8 mouse cellular contexts compared by ENCODE assay signal in the genomic region with DNA sequence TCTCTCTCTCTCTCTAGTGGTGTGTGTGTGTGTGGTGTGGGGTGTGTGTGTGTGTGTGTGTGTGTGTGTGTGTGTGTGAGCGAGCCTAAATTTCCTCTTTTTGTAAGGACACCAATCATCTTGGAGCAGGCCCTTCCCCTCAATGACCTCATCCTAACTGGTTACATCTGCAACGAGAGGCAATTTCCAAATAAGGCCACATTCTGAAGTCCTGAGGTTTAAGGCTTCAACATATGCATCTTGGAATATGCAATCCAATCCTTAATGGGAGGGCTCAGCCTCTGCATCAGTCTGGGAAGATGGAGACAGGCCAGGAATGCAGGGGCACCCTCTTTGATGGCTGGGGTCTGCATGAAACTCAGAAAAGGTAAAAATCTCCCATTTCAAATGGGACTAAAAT. TPM values are rescaled to one million over a fixed set of nuclear protein-coding genes. Genes with fewer than 3 reads are reported as not detected.
DNase-seq lines count a peak whose midpoint lies in the region; ATAC-seq lines count a peak whose summit lies in the region.

No protein-coding gene starts in this region.

- H3K36me3 ChIP-seq in embryonic facial prominence, embryonic 15.5 days, result no peaks in the 10 kb centered on the region
- H3K36me3 ChIP-seq in hindbrain, embryonic 15.5 days, result no peaks in the 10 kb centered on the region

- no peaks in the 10 kb centered on the region for H3K27me3 ChIP-seq in embryonic facial prominence, embryonic 15.5 days
- no peaks in the 10 kb centered on the region for H3K27me3 ChIP-seq in hindbrain, embryonic 15.5 days

- H3K4me3 ChIP-seq in embryonic facial prominence, embryonic 15.5 days (replicated peaks), result no peak overlapping the region
- no peak overlapping the region for H3K4me3 ChIP-seq in hindbrain, embryonic 15.5 days

- H3K27ac ChIP-seq in embryonic facial prominence, embryonic 15.5 days (replicated peaks), result peak overlapping the region; percentile 92
- peak overlapping the region; percentile 71 for H3K27ac ChIP-seq in hindbrain, embryonic 15.5 days (replicated peaks)

- intact Hi-C loops in left cerebral cortex, postnatal 4 days (cut with DNase I), result no loop called here

- peaks cover 28% of the 10 kb centered on the region for H3K4me1 ChIP-seq in embryonic facial prominence, embryonic 15.5 days
- peaks cover 19% of the 10 kb centered on the region for H3K4me1 ChIP-seq in hindbrain, embryonic 15.5 days (replicated peaks)

- no peak overlapping the region for H3K4me2 ChIP-seq in embryonic facial prominence, embryonic 15.5 days (replicated peaks)
- H3K4me2 ChIP-seq in hindbrain, embryonic 15.5 days, result no peak overlapping the region

- ATAC-seq in embryonic facial prominence, embryonic 15.5 days (ENCODE audit: insufficient number of reproducible peaks, low FRiP score, low TSS enrichment, low read depth), result peak; percentile 80
- no peak for ATAC-seq in hindbrain, embryonic 15.5 days (ENCODE audit: low FRiP score, low read depth)
- ATAC-seq in megakaryocyte, adult 5-6 weeks (ENCODE audit: poor library complexity, severe bottlenecking), result peak; percentile 56
- no peak for ATAC-seq in erythroblast, adult 5-6 weeks (replicated peaks; ENCODE audit: low FRiP score, poor library complexity, severe bottlenecking)

- H3K9me3 ChIP-seq in embryonic facial prominence, embryonic 15.5 days (replicated peaks), result no peaks in the 10 kb centered on the region
- H3K9me3 ChIP-seq in hindbrain, embryonic 15.5 days, result no peaks in the 10 kb centered on the region

- WGBS in embryonic facial prominence, embryonic 15.5 days, result 6% methylated on average over 1 of the region's 2 CpGs
- 43% methylated on average over 2 of the region's 2 CpGs for WGBS in hindbrain, embryonic 15.5 days

- DNase-seq in retina, postnatal 1 day, result peak; percentile 67
- no peak for DNase-seq in retina, embryonic 14.5 days (ENCODE audit: low spot score)
- DNase-seq in left cerebral cortex, adult 8-10 months (ENCODE audit: low spot score in 2 of 2), result no peak
- DNase-seq in left cerebral cortex, postnatal 4 days, result no peak

- no peak overlapping the region for H3K9ac ChIP-seq in embryonic facial prominence, embryonic 15.5 days
- no peak overlapping the region for H3K9ac ChIP-seq in hindbrain, embryonic 15.5 days

RNA-seq across cellular contexts. Expression of gene Lsp1, which starts 2.6 kb away (rescaled TPM):
- 49.3 and 58.9 TPM in 2 replicates for polyA plus RNA-seq in embryonic facial prominence, embryonic 15.5 days (2015; fragmentation: Nextera tagmentation; extraction: Ambion mirVana)
- polyA plus RNA-seq in hindbrain, embryonic 15.5 days (2015; fragmentation: Nextera tagmentation; extraction: Ambion mirVana), result 4.5 and 7.6 TPM in 2 replicates
- 1,220 and 1,304 TPM in 2 replicates for total RNA-seq in megakaryocyte, adult 5-6 weeks (2015)
- total RNA-seq in megakaryocyte, adult 5-6 weeks (2017), result 1,314 and 1,552 TPM in 2 replicates
- 10 to 100 TPM; 10.8 to 18.8 (median 13.9) TPM for total RNA-seq in left cerebral cortex, adult 8-10 months (2022)
- total RNA-seq in left cerebral cortex, postnatal 4 days (2021), result 1 to 10 TPM; 5.5 to 5.7 TPM
- total RNA-seq in erythroblast, adult 5-6 weeks (2015; ENCODE audit: low replicate concordance), result 119 and 155 TPM in 2 replicates
- total RNA-seq in erythroblast, adult 5-6 weeks (2017; ENCODE audit: low replicate concordance), result 98.7 and 120 TPM in 2 replicates

RNA-seq across cellular contexts. Expression of gene Tnni2, which starts 16.4 kb away (rescaled TPM):
- polyA plus RNA-seq in embryonic facial prominence, embryonic 15.5 days (2015; fragmentation: Nextera tagmentation; extraction: Ambion mirVana), result 169 and 228 TPM in 2 replicates
- 0.79 and 1.4 TPM in 2 replicates for polyA plus RNA-seq in hindbrain, embryonic 15.5 days (2015; fragmentation: Nextera tagmentation; extraction: Ambion mirVana)
- total RNA-seq in megakaryocyte, adult 5-6 weeks (2015), result 18.8 and 20.9 TPM in 2 replicates
- 25.6 and 27.6 TPM in 2 replicates for total RNA-seq in megakaryocyte, adult 5-6 weeks (2017)
- total RNA-seq in left cerebral cortex, adult 8-10 months (2022), result 1 to 10 TPM; 1.9 to 9.6 (median 5.2) TPM
- total RNA-seq in left cerebral cortex, postnatal 4 days (2021), result not detected
- 19.6 TPM in 1 of 2 replicates, not detected in the other for total RNA-seq in erythroblast, adult 5-6 weeks (2015; ENCODE audit: low replicate concordance)
- total RNA-seq in erythroblast, adult 5-6 weeks (2017; ENCODE audit: low replicate concordance), result 2.0 and 6.4 TPM in 2 replicates

RNA-seq across cellular contexts. Expression of gene Syt8, which starts 23.4 kb away (rescaled TPM):
- polyA plus RNA-seq in embryonic facial prominence, embryonic 15.5 days (2015; fragmentation: Nextera tagmentation; extraction: Ambion mirVana), result 3.9 and 4.5 TPM in 2 replicates
- polyA plus RNA-seq in hindbrain, embryonic 15.5 days (2015; fragmentation: Nextera tagmentation; extraction: Ambion mirVana), result not detected in 2 replicates
- total RNA-seq in megakaryocyte, adult 5-6 weeks (2015), result 0.39 TPM in 1 of 2 replicates, not detected in the other
- total RNA-seq in megakaryocyte, adult 5-6 weeks (2017), result not detected in 2 replicates
- not detected for total RNA-seq in left cerebral cortex, adult 8-10 months (2022)
- total RNA-seq in left cerebral cortex, postnatal 4 days (2021), result not detected
- total RNA-seq in erythroblast, adult 5-6 weeks (2015; ENCODE audit: low replicate concordance), result not detected in 2 replicates
- total RNA-seq in erythroblast, adult 5-6 weeks (2017; ENCODE audit: low replicate concordance), result not detected in 2 replicates

RNA-seq across cellular contexts. Expression of gene Tnnt3, which starts 40.6 kb away (rescaled TPM):
- polyA plus RNA-seq in embryonic facial prominence, embryonic 15.5 days (2015; fragmentation: Nextera tagmentation; extraction: Ambion mirVana), result 167 and 228 TPM in 2 replicates
- polyA plus RNA-seq in hindbrain, embryonic 15.5 days (2015; fragmentation: Nextera tagmentation; extraction: Ambion mirVana), result 3.3 and 3.6 TPM in 2 replicates
- 1.4 and 1.5 TPM in 2 replicates for total RNA-seq in megakaryocyte, adult 5-6 weeks (2015)
- total RNA-seq in megakaryocyte, adult 5-6 weeks (2017), result 3.7 and 3.9 TPM in 2 replicates
- 10 to 100 TPM in 1 of 4 experiments, 1 to 10 TPM in 2, under 1 TPM in 1; 0.88 to 14.3 (median 6.5) TPM for total RNA-seq in left cerebral cortex, adult 8-10 months (2022)
- 1 to 10 TPM in 1 of 2 experiments, not detected in 1; 1.3 TPM for total RNA-seq in left cerebral cortex, postnatal 4 days (2021)
- not detected in 2 replicates for total RNA-seq in erythroblast, adult 5-6 weeks (2015; ENCODE audit: low replicate concordance)
- 2.0 TPM in 1 of 2 replicates, not detected in the other for total RNA-seq in erythroblast, adult 5-6 weeks (2017; ENCODE audit: low replicate concordance)

Comparison
In these comparisons a context has a peak if more than half of its experiments do, and no peak if none do; other contexts are left out.
1. ATAC-seq: peak in embryonic facial prominence, embryonic 15.5 days (single experiment) and megakaryocyte, adult 5-6 weeks (single experiment); none in hindbrain, embryonic 15.5 days (single experiment) and erythroblast, adult 5-6 weeks (single experiment).
2. RNA of gene Lsp1, which starts 2.6 kb away (total RNA-seq): 1,220 to 1,552 TPM in megakaryocyte, adult 5-6 weeks; 98.7 to 155 TPM in erythroblast, adult 5-6 weeks, 10.8 to 18.8 TPM in left cerebral cortex, adult 8-10 months and 5.5 to 5.7 TPM in left cerebral cortex, postnatal 4 days; every median in the first group is over 4 times any median in the second.